Mouse (Mus musculus): ENCODE data around the gene Hdhd5. TPM values are rescaled to one million over a fixed set of nuclear protein-coding genes. Genes with fewer than 3 reads are reported as not detected.

Hdhd5 gene
- total RNA-seq, 2 experiments from 2014 or later: 34.4 to 34.9 TPM

GRCm38 (mm10) chr6:120539781-120540231 lies 8.7 kb upstream of the Hdhd5 start:
- DNase-seq (ENCODE audit: low spot score in 2 of 2): no peak
- intact Hi-C loops (cut with DNase I): loop anchor here (1.0 to 2.0 kb wide), 3 partner anchors 59 to 196 kb away; partner anchors contain the start of gene Cecr2

DNA sequence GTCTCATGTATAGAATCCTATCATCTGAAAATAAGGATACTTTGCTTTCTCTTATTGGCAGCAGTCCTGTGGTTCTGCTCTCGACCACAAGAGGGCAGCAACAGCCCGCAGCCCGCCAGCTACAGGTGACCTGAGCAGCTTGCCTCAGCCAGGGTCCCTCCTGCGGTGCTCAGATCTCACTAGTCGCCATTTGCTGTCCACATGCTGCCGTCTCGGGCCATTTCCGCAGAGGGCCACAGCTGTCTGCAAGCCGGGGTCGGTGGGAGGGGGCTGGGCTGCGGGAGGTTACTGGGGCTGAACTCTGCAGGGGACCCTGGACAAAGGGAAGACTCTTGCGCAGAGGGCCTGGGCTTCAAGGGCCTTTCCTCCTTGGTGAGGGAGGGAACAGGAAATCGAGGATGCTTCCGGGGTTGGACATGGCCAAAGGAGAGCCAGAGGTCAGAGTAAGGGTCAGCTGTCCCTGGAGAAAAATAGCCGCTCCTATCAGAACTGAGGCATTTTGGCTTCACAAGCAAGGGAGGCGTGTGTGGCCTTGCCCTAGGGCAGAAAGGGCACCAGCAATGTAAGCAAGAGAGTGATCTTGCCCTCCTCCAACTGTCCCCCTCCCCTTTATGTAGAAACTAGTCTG lies 8.1 kb upstream of the Hdhd5 start:
- DNase-seq (ENCODE audit: low spot score in 2 of 2): peak; percentile 67 to 81
- intact Hi-C loops (cut with DNase I): loop anchor here (1.0 to 2.0 kb wide), 3 partner anchors 60 to 197 kb away; partner anchors contain the start of gene Cecr2

DNA sequence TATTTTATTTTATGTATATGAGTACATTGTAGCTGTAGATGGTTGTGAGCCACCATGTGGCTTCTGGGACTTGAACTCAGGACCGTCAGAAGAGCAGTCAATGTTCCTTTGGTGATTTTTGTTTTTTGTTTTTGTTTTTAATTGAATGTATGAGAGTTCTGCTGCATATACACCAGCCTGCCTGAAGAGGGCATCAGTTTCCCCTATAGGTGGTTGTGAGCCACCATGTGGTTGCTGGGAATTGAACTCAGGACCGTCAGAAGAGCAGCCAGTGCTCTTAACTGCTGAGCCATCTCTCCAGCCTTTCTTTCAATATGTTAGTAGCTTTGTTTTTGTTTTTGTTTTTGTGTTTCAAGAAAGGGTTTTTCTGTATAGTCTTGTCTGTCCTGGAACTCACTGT lies 5.2 kb upstream of the Hdhd5 start:
- no peak for DNase-seq (ENCODE audit: low spot score in 2 of 2)
- intact Hi-C loops (cut with DNase I): no loop called here

DNA sequence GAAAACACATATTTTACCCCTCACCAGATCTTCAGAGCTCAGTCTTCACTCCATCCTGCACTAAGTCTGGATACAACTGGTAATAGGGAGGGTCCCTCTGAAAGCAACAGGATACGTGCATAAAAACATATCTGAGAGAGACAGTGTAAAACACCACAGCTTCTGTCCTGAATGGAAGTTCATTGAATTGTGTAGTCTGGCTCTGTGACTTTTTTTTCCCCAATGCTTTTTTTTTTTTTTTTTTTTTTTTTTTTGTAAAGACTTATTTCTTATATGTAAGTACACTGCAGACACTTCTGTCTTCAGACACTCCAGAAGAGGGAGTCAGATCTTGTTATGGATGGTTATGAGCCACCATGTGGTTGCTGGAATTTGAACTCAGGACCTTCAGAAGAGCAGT lies 1.5 kb upstream of the Hdhd5 start:
- intact Hi-C loops (cut with DNase I): no loop called here
- DNase-seq (ENCODE audit: low spot score in 2 of 2): no peak

DNA sequence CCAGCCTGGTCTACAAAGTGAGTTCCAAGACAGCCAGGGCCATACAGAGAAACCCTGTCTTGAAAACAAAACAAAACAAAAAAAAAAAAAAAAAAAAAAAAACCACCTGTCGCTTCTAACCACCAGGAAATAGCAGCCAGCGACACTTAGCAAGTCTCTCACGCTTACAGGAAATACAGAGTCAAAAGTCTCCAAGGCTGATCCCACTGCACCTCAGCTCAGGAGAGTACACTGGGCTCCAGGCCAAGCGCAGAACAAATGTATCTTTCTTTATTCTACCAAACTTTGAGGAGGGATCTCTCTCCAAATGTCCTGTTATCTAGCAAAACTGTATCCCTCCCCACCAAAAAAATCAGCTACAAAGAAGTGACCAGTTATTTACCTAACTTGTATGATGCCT lies 2.0 kb downstream of the Hdhd5 start:
- intact Hi-C loops (cut with DNase I): no loop called here
- DNase-seq (ENCODE audit: low spot score in 2 of 2): no peak

DNA sequence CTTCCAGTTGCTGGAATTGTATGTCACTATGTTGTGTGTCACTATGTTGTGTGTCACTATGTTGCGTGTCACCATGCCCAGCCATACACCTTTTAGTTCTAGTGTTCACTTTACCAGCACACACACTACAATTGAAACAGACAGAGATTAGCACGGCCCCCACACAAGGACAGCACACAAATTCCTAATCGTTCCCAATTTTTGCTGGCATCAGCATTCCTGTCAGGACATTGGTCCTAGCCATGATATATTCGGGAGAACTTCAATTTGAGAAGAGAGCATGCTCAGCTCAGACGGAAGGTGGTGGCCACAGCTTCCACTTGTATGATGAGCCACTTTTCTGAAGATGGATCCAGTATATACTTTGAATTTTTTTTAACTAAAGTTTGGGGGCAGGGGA lies 6.3 kb downstream of the Hdhd5 start:
- DNase-seq (ENCODE audit: low spot score in 2 of 2): no peak

DNA sequence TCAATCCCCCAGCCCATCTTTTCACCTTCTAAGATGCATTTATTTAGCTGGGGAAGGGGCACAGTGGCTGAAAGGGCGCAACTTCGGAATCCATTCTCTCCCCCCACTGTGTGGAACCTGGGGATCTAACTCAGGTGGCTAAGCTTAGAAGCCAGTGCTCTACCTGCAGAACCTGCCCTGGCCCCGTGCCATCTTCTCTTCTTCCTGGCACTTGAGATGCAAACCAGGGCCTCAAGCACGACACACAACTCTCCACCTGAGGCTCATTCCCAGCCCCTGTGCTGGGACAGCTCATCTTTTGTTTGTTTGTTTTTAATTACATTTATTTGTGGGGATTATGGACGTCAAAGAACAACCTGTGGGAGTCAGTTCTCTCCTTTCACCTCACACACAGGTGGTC lies 11.5 kb downstream of the Hdhd5 start:
- intact Hi-C loops (cut with DNase I): no loop called here
- no peak for DNase-seq (ENCODE audit: low spot score in 2 of 2)

More for the DNA sequence above, 6.3 kb downstream of the Hdhd5 start:
- intact Hi-C loops (cut with DNase I): no loop called here

DNA sequence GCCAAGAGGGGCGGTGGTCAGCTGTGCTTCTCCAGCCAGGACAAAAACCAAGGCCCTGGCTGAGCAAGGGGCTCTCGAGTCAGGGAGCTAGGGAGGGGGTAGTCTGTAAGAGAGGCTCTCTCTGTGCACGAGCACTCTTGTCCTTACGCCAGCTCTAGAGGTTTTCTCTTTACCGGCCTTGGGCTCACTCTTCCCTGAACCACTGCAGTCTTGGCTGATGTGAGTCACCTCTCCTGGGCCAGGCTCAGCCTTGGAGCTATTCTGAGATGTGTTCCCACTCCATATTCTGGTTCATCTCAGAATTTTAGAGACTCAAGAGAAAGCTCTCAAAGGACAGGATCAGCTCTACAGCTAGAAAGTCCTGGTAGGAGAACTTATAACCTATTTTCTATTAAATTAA lies 13.8 kb downstream of the Hdhd5 start:
- intact Hi-C loops (cut with DNase I): no loop called here

DNA sequence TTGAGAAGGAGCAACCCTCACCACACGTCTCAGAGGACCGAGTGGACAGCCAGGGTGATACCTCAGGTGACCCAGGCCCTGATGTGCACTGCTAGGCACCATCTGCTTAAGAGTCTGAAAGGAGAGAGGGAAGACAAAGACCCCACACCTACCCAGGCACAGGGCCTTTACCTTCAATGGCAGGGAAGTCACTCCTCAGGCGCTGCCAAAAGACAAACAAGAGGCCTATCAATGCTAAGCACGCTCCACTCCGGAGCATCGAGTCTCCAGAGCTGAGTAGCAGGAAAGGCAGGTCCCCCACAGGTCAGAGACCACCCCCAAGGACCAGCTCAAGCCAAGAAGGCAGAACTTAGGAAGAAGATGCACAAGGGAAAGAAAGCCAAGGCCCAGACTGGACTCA lies 14.2 kb downstream of the Hdhd5 start:
- no peak for DNase-seq (ENCODE audit: low spot score in 2 of 2)
- intact Hi-C loops (cut with DNase I): no loop called here

More for the DNA sequence above, 13.8 kb downstream of the Hdhd5 start:
- DNase-seq (ENCODE audit: low spot score in 2 of 2): no peak

GRCm38 (mm10) chr6:120516422-120516821 lies 14.7 kb downstream of the Hdhd5 start:
- intact Hi-C loops (cut with DNase I): no loop called here
- no peak for DNase-seq (ENCODE audit: low spot score in 2 of 2)

GRCm38 (mm10) chr6:120511212-120511611 lies 19.9 kb downstream of the Hdhd5 start:
- no peak for DNase-seq (ENCODE audit: low spot score in 2 of 2)
- intact Hi-C loops (cut with DNase I): no loop called here

DNA sequence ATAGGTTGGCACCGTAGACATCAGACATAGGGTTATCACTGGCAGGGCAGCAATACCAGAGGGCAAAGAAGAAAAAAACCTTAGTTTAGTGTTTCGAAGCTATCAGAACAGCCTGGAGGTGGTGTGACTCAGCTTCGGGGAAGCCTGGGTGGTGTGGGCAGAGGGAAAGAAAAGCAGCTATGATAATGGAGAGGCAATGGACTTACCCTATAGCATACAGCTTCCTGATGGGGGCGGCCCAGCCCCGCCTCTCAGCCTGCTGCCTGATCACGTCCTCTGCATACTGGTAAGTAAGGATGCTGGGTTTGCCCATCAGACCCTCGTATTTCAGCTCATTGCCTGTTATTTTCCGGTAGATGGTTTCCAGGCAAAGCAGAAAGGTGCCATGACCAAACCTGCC lies 20.7 kb downstream of the Hdhd5 start:
- DNase-seq (ENCODE audit: low spot score in 2 of 2): peak; percentile 62 to 70
- intact Hi-C loops (cut with DNase I): no loop called here

- intact Hi-C loops (cut with DNase I): no loop called here
These were observed 21.1 kb downstream of the Hdhd5 start for GRCm38 (mm10) chr6:120509975-120510374.

DNA sequence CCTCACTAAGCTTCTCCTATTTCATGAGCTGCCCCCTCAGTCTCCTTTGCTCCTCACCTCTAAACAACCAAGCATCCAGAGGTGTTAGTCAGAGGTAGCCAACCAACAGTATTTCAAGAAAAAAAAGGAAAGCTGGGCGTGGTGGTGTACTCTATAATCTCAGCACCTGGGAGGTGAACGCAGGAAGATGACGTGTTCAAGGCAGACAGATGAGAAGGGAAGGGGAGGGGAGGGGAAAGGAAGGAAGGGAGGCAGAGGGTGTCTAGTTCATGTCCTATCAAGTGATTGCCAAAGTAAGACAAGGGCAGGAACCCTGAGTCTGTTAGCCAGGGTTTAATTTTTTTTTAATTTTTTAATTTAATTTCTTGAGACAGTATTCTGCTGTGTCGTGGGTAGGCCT lies 22.5 kb downstream of the Hdhd5 start:
- no peak for DNase-seq (ENCODE audit: low spot score in 2 of 2)
- intact Hi-C loops (cut with DNase I): no loop called here

More at GRCm38 (mm10) chr6:120509975-120510374, 21.1 kb downstream of the Hdhd5 start:
- DNase-seq (ENCODE audit: low spot score in 2 of 2): no peak

- intact Hi-C loops (cut with DNase I): no loop called here
- no peak for DNase-seq (ENCODE audit: low spot score in 2 of 2)
These were observed 25.6 kb downstream of the Hdhd5 start for GRCm38 (mm10) chr6:120505531-120505930.

DNA sequence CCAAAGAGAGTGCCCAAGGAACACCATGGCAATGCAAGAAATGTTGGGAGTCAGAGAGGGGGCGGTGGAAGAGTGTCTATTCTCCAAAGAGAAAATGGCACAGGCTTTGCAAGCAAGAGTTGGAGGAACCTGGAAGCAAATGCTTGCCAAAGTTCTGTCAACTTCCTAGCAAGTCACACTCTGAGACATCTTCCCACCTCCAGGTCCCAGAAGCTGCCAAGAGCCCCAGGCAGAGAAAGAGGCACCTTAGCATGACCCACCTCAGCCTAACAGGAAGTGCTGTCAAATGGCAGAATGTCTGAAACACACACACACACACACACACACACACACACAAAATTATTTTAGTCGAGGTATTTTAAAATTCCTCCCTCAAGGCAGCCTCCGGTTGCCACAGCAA lies 27.1 kb downstream of the Hdhd5 start:
- peak; percentile 67 to 81 for DNase-seq (ENCODE audit: low spot score in 2 of 2)
- intact Hi-C loops (cut with DNase I): no loop called here

DNA sequence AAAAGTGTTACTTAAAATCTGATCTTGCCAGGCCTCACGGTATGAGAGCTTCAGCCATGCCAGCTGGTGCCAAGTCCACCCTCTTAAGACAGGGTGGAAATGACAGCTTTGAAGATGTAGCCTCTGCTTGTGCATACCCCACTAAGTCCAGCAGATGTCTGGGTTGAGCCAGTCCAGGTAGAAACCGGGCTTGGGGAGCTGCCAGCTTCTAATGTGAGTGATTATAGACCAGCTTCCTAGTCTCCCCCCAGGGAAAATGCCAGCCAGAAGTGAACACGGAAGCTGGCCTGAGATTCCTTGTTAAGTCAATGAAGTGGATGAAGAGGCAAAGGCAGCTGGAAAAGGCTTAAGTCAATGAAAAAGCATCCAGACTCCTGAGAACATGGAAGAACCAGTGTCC lies 34.6 kb downstream of the Hdhd5 start:
- intact Hi-C loops (cut with DNase I): no loop called here

GRCm38 (mm10) chr6:120493374-120494181 lies 37.5 kb downstream of the Hdhd5 start, which contains the start of gene Tmem121b:
Gene Tmem121b, minus strand, starts transcription at chr6:120493807.
- intact Hi-C loops (cut with DNase I): no loop called here
- DNase-seq (ENCODE audit: low spot score in 2 of 2): peak; percentile 91 to 92

More for the DNA sequence above, 34.6 kb downstream of the Hdhd5 start:
- no peak for DNase-seq (ENCODE audit: low spot score in 2 of 2)

- intact Hi-C loops (cut with DNase I): no loop called here
- peak in 1 of 2 experiments; percentile 39 for DNase-seq (ENCODE audit: low spot score in 2 of 2)
These were observed 38.4 kb downstream of the Hdhd5 start for GRCm38 (mm10) chr6:120492499-120493373.

Data from left cerebral cortex, postnatal 14 days (tissue).